Mouse (Mus musculus) brain, embryonic 14.5 days (tissue): ENCODE measurements around the gene Sebox.

Experiments used
- CTCF ChIP-seq: fragments of 200-500 bp; IDR thresholded peaks from 2 replicates; pipeline ENCODE4 v1.5.1; 2012; ENCODE audit warnings: inconsistent platforms, mild to moderate bottlenecking, moderate library complexity, borderline replicate concordance; ENCODE audit not compliant: insufficient read depth, insufficient read length; ENCODE audit errors: extremely low read depth
- POLR2A ChIP-seq: fragments of 200-500 bp; IDR thresholded peaks from 2 replicates; pipeline ENCODE4 v1.6.1; 2012; ENCODE audit warnings: mild to moderate bottlenecking, inconsistent platforms, borderline replicate concordance; ENCODE audit not compliant: poor library complexity, insufficient read depth, insufficient read length, severe bottlenecking; ENCODE audit errors: extremely low read depth

- TF ChIP-seq POLR2A = no peak
- no peak for TF ChIP-seq CTCF
These were observed 1.7 kb upstream of the Sebox start for GRCm38 (mm10) chr11:78501529-78501928.
